Mouse (Mus musculus): ENCODE data around the gene Lpp.

DNA sequence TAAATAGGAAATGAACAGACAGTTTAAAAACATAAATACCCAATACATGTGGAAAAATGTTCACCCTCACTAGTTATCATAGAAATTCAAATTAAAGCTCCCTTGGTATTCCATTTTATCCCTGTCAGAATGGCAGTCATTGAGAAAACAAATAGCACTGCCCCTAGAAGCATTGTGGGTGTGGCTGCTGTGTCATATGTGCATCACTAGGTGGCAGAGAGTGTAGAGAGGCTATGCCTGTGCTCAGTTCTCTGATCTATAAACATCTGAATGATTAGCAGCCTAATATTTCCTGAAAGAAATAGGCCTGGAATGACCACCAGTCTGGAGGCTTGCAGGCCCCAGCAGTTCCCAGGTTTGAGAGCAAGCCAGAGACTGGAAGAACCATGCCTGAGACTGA is 490.7 kb downstream of the Lpp start:
- TF ChIP-seq POLR2A (IDR thresholded peaks at IDR 0.05; ENCODE audit: borderline replicate concordance, low read depth, low read length) (no peak), CTCF (IDR thresholded peaks at IDR 0.05; ENCODE audit: low read depth, low read length) (no peak)

Data from bone marrow macrophage, adult 2 months (primary cell).